Comparison of ENCODE assay signal across 29 mouse cellular contexts in genomic region chr2:62422515-62423342, GRCm38 (mm10). TPM values are rescaled to one million over a fixed set of nuclear protein-coding genes. Genes with fewer than 3 reads are reported as not detected.
DNase-seq lines count a peak whose midpoint lies in the region; ATAC-seq and TF ChIP-seq lines count a peak whose summit lies in the region.
"Had no signal": no experiment of that assay in that cellular context is flagged by ENCODE, and none has a peak within 500 bp of the region (broad histone marks: within the 10 kb centered on the region; RNA-seq: fewer than 3 reads in every experiment).

No protein-coding gene starts in this region.

- no peak for ATAC-seq in embryonic facial prominence, embryonic 14.5 days (ENCODE audit: low read depth)
- ATAC-seq in intestine, embryonic 14.5 days (replicated peaks; ENCODE audit: low FRiP score, low TSS enrichment, low read depth): no peak
- ATAC-seq in intestine, postnatal 0 days: no peak
- ATAC-seq in G1E (ENCODE audit: extremely low read depth, insufficient number of reproducible peaks, low FRiP score, poor library complexity, severe bottlenecking): peak; percentile 67; the same call in 1 of the 2 replicates
- ATAC-seq in neural tube, embryonic 15.5 days (ENCODE audit: low FRiP score): no peak
- ATAC-seq: forebrain, postnatal 0 days; hindbrain, postnatal 0 days; intestine, embryonic 16.5 days had no signal

- WGBS in embryonic facial prominence, embryonic 14.5 days: 65% methylated on average over 6 of the region's 6 CpGs
- whole genome bisulfite sequencing in embryonic facial prominence, embryonic 10.5 days: 79% methylated on average over 6 of the region's 6 CpGs
- WGBS in intestine, embryonic 14.5 days: 76% methylated on average over 6 of the region's 6 CpGs
- 78% methylated on average over 6 of the region's 6 CpGs for WGBS in intestine, postnatal 0 days
- WGBS in neural tube, embryonic 15.5 days: 80% methylated on average over 6 of the region's 6 CpGs

- TF ChIP-seq POLR2A in embryonic fibroblast, embryonic 13.5 days (IDR thresholded peaks at IDR 0.05; ENCODE audit: low read depth, low read length): no peak

- H3K4me1 ChIP-seq in embryonic facial prominence, embryonic 14.5 days (ENCODE audit: control insufficient read depth, insufficient read depth, low read length): no peaks in the 10 kb centered on the region
- H3K4me1 ChIP-seq in embryonic facial prominence, embryonic 10.5 days: no peaks in the 10 kb centered on the region; the same call in 1 of the 2 replicates
- H3K4me1 ChIP-seq in intestine, embryonic 14.5 days (replicated peaks; ENCODE audit: control insufficient read depth, insufficient read depth, low read length): no peaks in the 10 kb centered on the region
- H3K4me1 ChIP-seq in intestine, postnatal 0 days (replicated peaks; ENCODE audit: control insufficient read depth, insufficient read depth, low read length): no peaks in the 10 kb centered on the region
- peaks cover 24% of the 10 kb centered on the region for H3K4me1 ChIP-seq in G1E (ENCODE audit: insufficient read depth, low read depth, low read length)
- peaks cover 3% of the 10 kb centered on the region; the same call in 1 of the 2 replicates for H3K4me1 ChIP-seq in embryonic fibroblast, embryonic 13.5 days (ENCODE audit: control insufficient read depth, insufficient read depth, low read length)
- H3K4me1 ChIP-seq in neural tube, embryonic 15.5 days: no peaks in the 10 kb centered on the region
- H3K4me1 ChIP-seq: heart, embryonic 12.5 days; hindbrain, embryonic 12.5 days; midbrain, embryonic 12.5 days; neural tube, embryonic 12.5 days had no signal

- 0 out of 2 replicates have a peak overlapping the region, but pooled peaks have one; percentile 21 for H3K27ac ChIP-seq in embryonic facial prominence, embryonic 14.5 days (replicated peaks; ENCODE audit: low read depth, low read length)
- no peak overlapping the region for H3K27ac ChIP-seq in embryonic facial prominence, embryonic 10.5 days (replicated peaks)
- no peak overlapping the region for H3K27ac ChIP-seq in intestine, embryonic 14.5 days (ENCODE audit: low read depth)
- no peak overlapping the region for H3K27ac ChIP-seq in intestine, postnatal 0 days (ENCODE audit: low read depth, low read length)
- H3K27ac ChIP-seq in embryonic fibroblast, embryonic 13.5 days (ENCODE audit: insufficient read depth, low read length): peak overlapping the region; percentile 49; the same call in 1 of the 2 replicates
- no peak overlapping the region for H3K27ac ChIP-seq in neural tube, embryonic 15.5 days (replicated peaks)
- H3K27ac ChIP-seq: embryonic facial prominence, embryonic 12.5 days; hindbrain, embryonic 12.5 days; hindbrain, postnatal 0 days; midbrain, embryonic 12.5 days; neural tube, embryonic 12.5 days had no signal

- H3K4me2 ChIP-seq in embryonic facial prominence, embryonic 14.5 days (ENCODE audit: low read depth, low read length): no peak overlapping the region
- no peak overlapping the region for H3K4me2 ChIP-seq in intestine, embryonic 14.5 days (ENCODE audit: low read length)
- H3K4me2 ChIP-seq in intestine, postnatal 0 days (replicated peaks; ENCODE audit: low read depth): no peak overlapping the region
- H3K4me2 ChIP-seq in neural tube, embryonic 15.5 days: no peak overlapping the region
- H3K4me2 ChIP-seq: embryonic facial prominence, embryonic 12.5 days; heart, embryonic 12.5 days; hindbrain, embryonic 12.5 days; liver, embryonic 11.5 days; midbrain, embryonic 12.5 days; neural tube, embryonic 12.5 days had no signal

- no peak overlapping the region for H3K9ac ChIP-seq in embryonic facial prominence, embryonic 14.5 days (ENCODE audit: low read depth, low read length)
- H3K9ac ChIP-seq in intestine, embryonic 14.5 days (ENCODE audit: low read length): no peak overlapping the region
- no peak overlapping the region for H3K9ac ChIP-seq in intestine, postnatal 0 days (ENCODE audit: low read depth, low read length)
- H3K9ac ChIP-seq in neural tube, embryonic 15.5 days (replicated peaks): no peak overlapping the region
- H3K9ac ChIP-seq: embryonic facial prominence, embryonic 12.5 days; forebrain, postnatal 0 days; heart, embryonic 12.5 days; hindbrain, embryonic 12.5 days; midbrain, embryonic 12.5 days; neural tube, embryonic 12.5 days had no signal

- H3K27me3 ChIP-seq in embryonic facial prominence, embryonic 14.5 days (replicated peaks; ENCODE audit: control insufficient read depth, insufficient read depth, low read length): no peaks in the 10 kb centered on the region
- H3K27me3 ChIP-seq in embryonic facial prominence, embryonic 10.5 days (replicated peaks; ENCODE audit: low read depth, poor library complexity, severe bottlenecking): no peaks in the 10 kb centered on the region
- no peaks in the 10 kb centered on the region for H3K27me3 ChIP-seq in intestine, embryonic 14.5 days (replicated peaks; ENCODE audit: control insufficient read depth, insufficient read depth, low read length)
- no peaks in the 10 kb centered on the region for H3K27me3 ChIP-seq in intestine, postnatal 0 days (replicated peaks; ENCODE audit: control insufficient read depth, insufficient read depth, low read length)
- no peaks in the 10 kb centered on the region for H3K27me3 ChIP-seq in G1E (ENCODE audit: insufficient read depth, low read length)
- no peaks in the 10 kb centered on the region for H3K27me3 ChIP-seq in neural tube, embryonic 15.5 days (replicated peaks)
- H3K27me3 ChIP-seq: CH12.LX; embryonic facial prominence, embryonic 12.5 days; heart, embryonic 12.5 days; hindbrain, embryonic 12.5 days; midbrain, embryonic 12.5 days; neural tube, embryonic 12.5 days had no signal

- no peak for TF ChIP-seq CTCF in intestine, postnatal 0 days (IDR thresholded peaks at IDR 0.05; ENCODE audit: low read depth)
- no peak for TF ChIP-seq CTCF in G1E (IDR thresholded peaks at IDR 0.05; ENCODE audit: low read depth, low read length)
- no peak for TF ChIP-seq CTCF in embryonic fibroblast, embryonic 13.5 days (IDR thresholded peaks at IDR 0.05; ENCODE audit: borderline replicate concordance, insufficient read depth, low read length)

- DNase-seq in embryonic facial prominence, embryonic 14.5 days (ENCODE audit: low spot score): no peak
- DNase-seq in embryonic facial prominence, embryonic 10.5 days (ENCODE audit: low spot score): no peak
- peak; percentile 23 for DNase-seq in intestine, embryonic 14.5 days (ENCODE audit: low spot score)
- no peak for DNase-seq in G1E (ENCODE audit: low spot score)
- DNase-seq in urinary bladder, adult 2 months (ENCODE audit: low spot score): no peak
- DNase-seq: cerebellum, adult 8-10 months; cerebellum, postnatal 25 days; forebrain, postnatal 0 days; gastrocnemius, postnatal 14 days; kidney, postnatal 14 days; layer of hippocampus, adult 9-11 months; lung, postnatal 36 days; thymus, postnatal 14 days had no signal

- H3K4me3 ChIP-seq in embryonic facial prominence, embryonic 14.5 days (ENCODE audit: low read depth, low read length): no peak overlapping the region
- no peak overlapping the region for H3K4me3 ChIP-seq in embryonic facial prominence, embryonic 10.5 days
- H3K4me3 ChIP-seq in intestine, embryonic 14.5 days (ENCODE audit: low read depth, low read length): no peak overlapping the region
- no peak overlapping the region for H3K4me3 ChIP-seq in intestine, postnatal 0 days (ENCODE audit: low read depth, low read length)
- H3K4me3 ChIP-seq in G1E (ENCODE audit: low read depth, low read length): no peak overlapping the region
- no peak overlapping the region for H3K4me3 ChIP-seq in embryonic fibroblast, embryonic 13.5 days (ENCODE audit: insufficient read depth, low read length)
- H3K4me3 ChIP-seq in neural tube, embryonic 15.5 days (replicated peaks): no peak overlapping the region
- H3K4me3 ChIP-seq: embryonic facial prominence, embryonic 12.5 days; erythroblast, embryonic 14.5 days; heart, embryonic 12.5 days; hindbrain, embryonic 12.5 days; megakaryocyte, embryonic 14.5 days; midbrain, embryonic 12.5 days; myocyte; neural tube, embryonic 12.5 days had no signal

- no peaks in the 10 kb centered on the region for H3K9me3 ChIP-seq in embryonic facial prominence, embryonic 14.5 days (ENCODE audit: control insufficient read depth, low read length)
- no peaks in the 10 kb centered on the region for H3K9me3 ChIP-seq in embryonic facial prominence, embryonic 10.5 days
- no peaks in the 10 kb centered on the region for H3K9me3 ChIP-seq in intestine, embryonic 14.5 days (ENCODE audit: control insufficient read depth, low read length)
- H3K9me3 ChIP-seq in intestine, postnatal 0 days (ENCODE audit: control insufficient read depth): no peaks in the 10 kb centered on the region
- H3K9me3 ChIP-seq in G1E (replicated peaks): no peaks in the 10 kb centered on the region
- H3K9me3 ChIP-seq in neural tube, embryonic 15.5 days (replicated peaks): no peaks in the 10 kb centered on the region
- H3K9me3 ChIP-seq: embryonic facial prominence, embryonic 12.5 days; heart, embryonic 12.5 days; hindbrain, embryonic 12.5 days; megakaryocyte, embryonic 14.5 days; midbrain, embryonic 12.5 days; neural tube, embryonic 12.5 days had no signal

- no peaks in the 10 kb centered on the region for H3K36me3 ChIP-seq in embryonic facial prominence, embryonic 14.5 days (ENCODE audit: control insufficient read depth, insufficient read depth, low read length)
- no peaks in the 10 kb centered on the region for H3K36me3 ChIP-seq in embryonic facial prominence, embryonic 10.5 days (replicated peaks)
- H3K36me3 ChIP-seq in intestine, embryonic 14.5 days (ENCODE audit: control insufficient read depth, insufficient read depth, low read length): no peaks in the 10 kb centered on the region
- H3K36me3 ChIP-seq in intestine, postnatal 0 days (ENCODE audit: control insufficient read depth, insufficient read depth): no peaks in the 10 kb centered on the region
- H3K36me3 ChIP-seq in G1E (replicated peaks): no peaks in the 10 kb centered on the region
- H3K36me3 ChIP-seq in neural tube, embryonic 15.5 days: no peaks in the 10 kb centered on the region
- H3K36me3 ChIP-seq: embryonic facial prominence, embryonic 12.5 days; heart, embryonic 12.5 days; hindbrain, embryonic 12.5 days; midbrain, embryonic 12.5 days; neural tube, embryonic 12.5 days had no signal

RNA-seq across cellular contexts. Expression of gene Dpp4, which starts 10.7 kb away (rescaled TPM):
- 9.0 and 9.7 TPM in 2 replicates for polyA plus RNA-seq in embryonic facial prominence, embryonic 14.5 days (2014; fragmentation: Nextera tagmentation; extraction: Ambion mirVana)
- 0.25 and 0.54 TPM in 2 replicates for polyA plus RNA-seq in embryonic facial prominence, embryonic 10.5 days (2016; fragmentation: Nextera tagmentation; extraction: Ambion mirVana)
- polyA plus RNA-seq in intestine, embryonic 14.5 days (2014; fragmentation: Nextera tagmentation; extraction: Ambion mirVana): 69.2 and 69.8 TPM in 2 replicates
- 56.0 and 70.4 TPM in 2 replicates for polyA plus RNA-seq in intestine, postnatal 0 days (2015; fragmentation: Nextera tagmentation; extraction: Ambion mirVana)
- total RNA-seq in G1E (2014; fragmentation: Nextera tagmentation): 2.3 and 5.2 TPM in 2 replicates
- total RNA-seq in G1E (2017): 0.27 and 0.70 TPM in 2 replicates
- polyA plus RNA-seq in G1E (2012): 0.04 TPM in 2 replicates
- 0.27 and 0.90 TPM in 2 replicates for polyA plus RNA-seq in embryonic fibroblast, embryonic 13.5 days (2011; ENCODE audit: insufficient read length, low read depth, missing spikeins)
- 2.4 and 17.8 TPM in 2 replicates for polyA plus RNA-seq in neural tube, embryonic 15.5 days (2015; fragmentation: Nextera tagmentation; extraction: Ambion mirVana)
- 3.6 and 5.7 TPM in 2 replicates for polyA plus RNA-seq in urinary bladder, adult 2 months (2012; rRNA removed)
- polyA plus RNA-seq: C2C12; erythroblast, embryonic 14.5 days; myocyte had no signal

Comparison
In these comparisons a context has a peak if more than half of its experiments do, and no peak if none do; other contexts are left out.
1. H3K27ac ChIP-seq: peak in embryonic facial prominence, embryonic 14.5 days (single experiment) and embryonic fibroblast, embryonic 13.5 days (single experiment); none in embryonic facial prominence, embryonic 10.5 days (single experiment), intestine, embryonic 14.5 days (single experiment), intestine, postnatal 0 days (single experiment) and neural tube, embryonic 15.5 days (single experiment).